Mouse (Mus musculus) heart, embryonic 14.5 days (tissue): ENCODE data around the gene Susd3. TPM values are rescaled to one million over a fixed set of nuclear protein-coding genes. Genes with fewer than 3 reads are reported as not detected.
A peak's percentile ranks its signal among the peaks of the same experiment; 100 is the strongest.

Source experiments
- ATAC-seq: fragments of 200-750 bp; cut with Nextera tagmentation; 2 replicates; pipeline ENCODE4 v1.8.0; 2017; ENCODE audit warnings: low read depth, moderate TSS enrichment; ENCODE audit not compliant: insufficient number of reproducible peaks, insufficient read depth, low FRiP score
- H3K27ac ChIP-seq, 2 experiments: fragments of 200-500 bp in 1 of 2; fragments of 300-500 bp in 1 of 2; sonication (generic) in 1 of 2; replicated peaks in 1 of 2; 2 replicates each; pipeline ENCODE4 v1.5.1; 2012 to 2014; ENCODE audit warnings: low read depth in 2 of 2, low read length in 2 of 2, control low read depth in 1 of 2, mild to moderate bottlenecking in 1 of 2, mixed read lengths in 1 of 2; ENCODE audit not compliant: control insufficient read depth in 1 of 2, insufficient read depth in 1 of 2
- H3K27me3 ChIP-seq: fragments of 300-500 bp; sonication (generic); 2 replicates; pipeline ENCODE4 v1.6.1; 2014; ENCODE audit warnings: mild to moderate bottlenecking, low read length, control low read depth; ENCODE audit not compliant: control insufficient read depth, insufficient read depth
- H3K36me3 ChIP-seq: fragments of 300-500 bp; sonication (generic); 2 replicates; pipeline ENCODE4 v1.6.1; 2014; ENCODE audit warnings: mild to moderate bottlenecking, control low read depth, low read length, mixed read lengths; ENCODE audit not compliant: control insufficient read depth, insufficient read depth
- H3K4me1 ChIP-seq, 2 experiments: fragments of 200-500 bp in 1 of 2; fragments of 300-500 bp in 1 of 2; sonication (generic) in 1 of 2; 2 replicates each; pipeline ENCODE4 v1.6.1; 2012 to 2014; ENCODE audit warnings: low read length in 2 of 2, control low read depth in 1 of 2, mixed read lengths in 1 of 2; ENCODE audit not compliant: control insufficient read depth in 2 of 2, insufficient read depth in 2 of 2
- H3K4me2 ChIP-seq: fragments of 300-500 bp; sonication (generic); 2 replicates; pipeline ENCODE4 v1.6.1; 2014; ENCODE audit warnings: mild to moderate bottlenecking, low read length
- H3K4me3 ChIP-seq, 2 experiments: fragments of 200-500 bp in 1 of 2; fragments of 300-500 bp in 1 of 2; sonication (generic) in 1 of 2; 2 replicates each; pipeline ENCODE4 v1.5.1; 2012 to 2014; ENCODE audit warnings: low read length in 2 of 2, mild to moderate bottlenecking in 2 of 2, control low read depth in 1 of 2, low read depth in 1 of 2, moderate library complexity in 1 of 2; ENCODE audit not compliant: control insufficient read depth in 1 of 2, insufficient read depth in 1 of 2
- H3K9ac ChIP-seq: fragments of 300-500 bp; sonication (generic); 2 replicates; pipeline ENCODE4 v1.6.1; 2014; ENCODE audit warnings: mild to moderate bottlenecking, low read length
- H3K9me3 ChIP-seq: fragments of 300-500 bp; sonication (generic); 2 replicates; pipeline ENCODE4 v1.6.1; 2016; ENCODE audit warnings: low read length, control low read depth; ENCODE audit not compliant: control insufficient read depth
- WGBS: fragments of 180-500 bp; shearing (Covaris S2); extraction: QIAGEN DNeasy Blood & Tissue Kit; methylation state at CpG from one replicate; pipeline ENCODE4 v1.1.7; 2014; 5-methylcytosine and 5-hydroxymethylcytosine counted together
- polyA plus RNA-seq: library from polyadenylated mRNA; unstranded; fragments of >200 nt; fragmentation: Nextera tagmentation; extraction: Ambion mirVana; gene quantifications from 2 replicates; pipeline ENCODE4 v1.2.1, GENCODE M21; 2014

Susd3 gene
- polyA plus RNA-seq, 1 experiment from 2014 or later, result 1.9 TPM

DNA sequence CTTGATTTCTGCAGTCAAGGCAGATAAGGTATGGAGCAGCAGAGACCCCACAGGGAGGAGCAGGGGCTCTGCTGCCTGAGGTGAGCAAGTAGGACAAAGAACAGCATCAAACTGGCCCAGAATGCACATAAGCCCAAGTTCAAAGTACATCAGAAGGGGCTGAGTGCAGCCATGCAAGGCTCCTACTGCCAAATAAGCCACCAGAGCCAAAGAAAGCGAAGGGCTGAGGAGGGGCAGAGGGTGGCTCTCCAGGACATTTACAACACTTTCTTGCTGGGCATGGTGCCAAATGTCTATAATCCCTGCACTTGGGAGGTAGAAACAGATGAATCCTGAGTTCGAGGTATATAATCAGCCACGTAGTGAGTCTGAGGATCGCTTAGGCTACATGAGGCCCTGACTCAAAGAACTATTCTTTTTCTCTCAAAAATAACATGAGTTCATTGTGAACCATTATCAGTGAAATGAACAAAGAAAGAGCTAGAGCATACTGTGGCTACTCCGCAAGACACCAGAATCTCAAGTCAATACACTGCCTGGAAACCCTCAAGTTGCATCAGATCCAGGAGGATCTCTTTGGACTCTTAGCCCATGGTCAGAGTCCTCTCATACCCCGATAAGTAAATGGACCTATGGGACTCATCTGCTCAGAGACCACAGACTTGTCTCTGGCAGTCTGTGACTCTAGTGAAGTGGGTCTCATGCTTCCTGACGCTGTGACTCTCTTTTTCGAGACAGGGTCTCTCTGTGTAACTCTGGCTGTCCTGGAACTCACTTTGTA, 14.5 kb downstream of the Susd3 start:
- no peaks in the 10 kb centered on the region for H3K9me3 ChIP-seq
- H3K36me3 ChIP-seq, result no peaks in the 10 kb centered on the region
- no peak for ATAC-seq
- WGBS, result 82% methylated on average over 8 of the region's 8 CpGs
- no peak overlapping the region for H3K9ac ChIP-seq
- no peak overlapping the region for H3K27ac ChIP-seq
- H3K4me1 ChIP-seq, result no peaks in the 10 kb centered on the region
- no peaks in the 10 kb centered on the region for H3K27me3 ChIP-seq
- H3K4me3 ChIP-seq, result no peak overlapping the region
- no peak overlapping the region for H3K4me2 ChIP-seq

DNA sequence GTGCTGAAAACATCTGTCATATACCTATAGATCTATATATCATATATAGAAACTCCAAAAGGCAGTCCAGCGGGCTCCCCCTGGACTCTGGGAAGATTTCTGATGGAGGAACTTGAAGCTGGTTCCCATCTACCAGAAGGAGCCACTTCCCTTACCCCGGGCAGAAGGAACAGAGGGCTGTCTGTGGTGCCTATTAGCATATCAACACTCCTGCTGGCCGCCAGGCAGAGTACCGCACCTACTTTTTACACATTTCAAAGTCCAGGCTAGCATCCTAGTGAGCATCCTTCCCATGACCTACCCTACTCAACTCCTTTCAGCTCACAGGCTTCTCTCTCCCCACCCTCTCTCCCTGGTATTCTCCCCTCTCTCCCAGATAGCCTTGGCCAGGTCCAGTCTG, 22.9 kb downstream of the Susd3 start:
- ATAC-seq, result no peak
- H3K4me2 ChIP-seq, result no peak overlapping the region
- no peak overlapping the region for H3K9ac ChIP-seq
- H3K4me3 ChIP-seq, result no peak overlapping the region
- no peak overlapping the region for H3K27ac ChIP-seq
- H3K9me3 ChIP-seq, result no peaks in the 10 kb centered on the region
- no peaks in the 10 kb centered on the region for H3K36me3 ChIP-seq
- 30% methylated on average over 4 of the region's 4 CpGs for WGBS
- H3K27me3 ChIP-seq, result peaks cover 11% of the 10 kb centered on the region; the same call in 1 of the 2 replicates
- H3K4me1 ChIP-seq, result no peaks in the 10 kb centered on the region; a peak in 1 of 4 replicates

DNA sequence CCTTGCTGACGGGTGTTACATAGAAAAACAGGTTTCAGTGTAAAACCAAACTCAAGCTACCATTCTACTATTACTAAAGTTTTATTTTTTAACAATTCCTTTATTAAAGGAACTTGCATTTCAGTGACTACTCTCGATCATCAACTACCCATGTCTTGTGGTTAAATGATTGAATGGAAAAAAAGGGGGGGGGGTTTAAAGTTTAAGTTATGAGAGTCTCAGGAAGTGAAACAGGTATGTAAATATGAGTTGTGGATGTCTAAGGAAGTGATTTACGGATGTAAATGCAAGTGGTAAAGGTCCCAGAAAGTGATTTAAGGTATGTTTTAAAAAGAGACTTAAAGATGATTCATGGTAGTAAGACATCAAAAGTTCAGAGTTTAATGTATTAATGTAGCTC, 23.3 kb downstream of the Susd3 start:
- Histone ChIP-seq H3K36me3 (no peaks in the 10 kb centered on the region), H3K4me2 (no peak overlapping the region), H3K4me1 (no peaks in the 10 kb centered on the region; a peak in 1 of 4 replicates), H3K9me3 (no peaks in the 10 kb centered on the region), H3K4me3 (no peak overlapping the region), H3K27ac (no peak overlapping the region), H3K9ac (no peak overlapping the region), H3K27me3 (peaks cover 11% of the 10 kb centered on the region; the same call in 1 of the 2 replicates)
- 67% methylated on average over 3 of the region's 3 CpGs for WGBS
- no peak for ATAC-seq

DNA sequence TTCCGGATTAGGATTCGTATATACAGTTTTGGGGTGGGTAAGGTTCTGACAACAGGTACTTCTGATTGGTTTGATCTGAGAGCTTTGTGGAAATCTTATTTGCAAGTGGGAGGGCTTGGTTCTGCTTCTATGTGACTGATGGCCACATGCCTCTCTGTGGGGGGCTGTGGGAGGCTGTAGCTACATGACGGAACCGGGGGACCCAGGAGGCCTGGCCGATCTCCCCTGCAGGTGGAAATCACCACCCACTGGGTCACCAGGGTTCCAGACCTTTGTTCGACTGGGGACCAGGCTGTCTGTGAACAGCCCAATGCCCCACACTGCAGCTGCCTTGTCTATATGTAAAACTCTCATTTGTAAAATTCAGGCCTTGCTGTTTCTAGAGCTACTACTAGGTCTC, 23.8 kb downstream of the Susd3 start:
- no peak overlapping the region for H3K27ac ChIP-seq
- peaks cover 11% of the 10 kb centered on the region; the same call in 1 of the 2 replicates for H3K27me3 ChIP-seq
- WGBS, result 35% methylated on average over 6 of the region's 6 CpGs
- no peak overlapping the region for H3K4me3 ChIP-seq
- H3K36me3 ChIP-seq, result no peaks in the 10 kb centered on the region
- no peak overlapping the region for H3K9ac ChIP-seq
- H3K9me3 ChIP-seq, result no peaks in the 10 kb centered on the region
- no peak for ATAC-seq
- H3K4me2 ChIP-seq, result 0 out of 2 replicates have a peak overlapping the region, but pooled peaks have one; percentile 32
- H3K4me1 ChIP-seq, result no peaks in the 10 kb centered on the region; a peak in 1 of 4 replicates

- no peak for ATAC-seq
- 0 out of 2 replicates have a peak overlapping the region, but pooled peaks have one; percentile 3 for H3K9ac ChIP-seq
- H3K9me3 ChIP-seq, result no peaks in the 10 kb centered on the region
- 9% methylated on average over 10 of the region's 10 CpGs for WGBS
- no peak overlapping the region for H3K4me3 ChIP-seq
- peaks cover 11% of the 10 kb centered on the region; the same call in 1 of the 2 replicates for H3K27me3 ChIP-seq
- H3K4me2 ChIP-seq, result peak overlapping the region; percentile 32; the same call in 1 of the 2 replicates
- no peaks in the 10 kb centered on the region for H3K36me3 ChIP-seq
- H3K4me1 ChIP-seq, result no peaks in the 10 kb centered on the region; a peak in 1 of 4 replicates
- no peak overlapping the region for H3K27ac ChIP-seq
These were observed 24.2 kb downstream of the Susd3 start for GRCm38 (mm10) chr13:49224314-49224713.

- peaks cover 11% of the 10 kb centered on the region; the same call in 1 of the 2 replicates for H3K27me3 ChIP-seq
- no peak overlapping the region for H3K4me3 ChIP-seq
- no peaks in the 10 kb centered on the region for H3K36me3 ChIP-seq
- no peak overlapping the region for H3K4me2 ChIP-seq
- H3K9ac ChIP-seq, result no peak overlapping the region
- 18% methylated on average over 5 of the region's 5 CpGs for WGBS
- no peaks in the 10 kb centered on the region for H3K9me3 ChIP-seq
- H3K4me1 ChIP-seq, result peaks cover 7 to 9% of the 10 kb centered on the region in 2 experiments
- no peak for ATAC-seq
- no peak overlapping the region for H3K27ac ChIP-seq
These were observed 27.6 kb downstream of the Susd3 start for GRCm38 (mm10) chr13:49220912-49221311.

DNA sequence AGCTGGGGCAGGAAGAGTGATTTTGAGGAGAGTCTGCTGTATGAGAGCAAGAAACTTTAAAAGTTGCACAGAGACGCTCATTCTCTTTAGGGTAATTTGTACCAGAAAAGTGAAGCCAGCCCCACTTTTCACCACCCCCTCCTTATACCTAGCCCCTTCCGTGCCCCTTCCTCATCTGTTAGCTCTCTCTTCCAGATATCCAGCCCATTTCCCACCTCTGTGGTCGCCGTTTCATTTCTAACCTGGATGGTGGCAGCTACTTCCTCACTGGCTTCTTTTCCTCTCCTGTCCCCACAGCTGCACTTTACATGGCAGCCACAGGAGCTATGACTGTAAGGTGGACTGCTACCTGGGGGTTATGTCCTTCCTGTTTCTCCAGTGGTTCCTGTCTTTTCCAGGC, 29.1 kb downstream of the Susd3 start:
- H3K4me2 ChIP-seq, result no peak overlapping the region
- no peaks in the 10 kb centered on the region for H3K9me3 ChIP-seq
- no peaks in the 10 kb centered on the region for H3K36me3 ChIP-seq
- peaks cover 16 to 17% of the 10 kb centered on the region in 2 experiments for H3K4me1 ChIP-seq
- H3K27me3 ChIP-seq, result 0 out of 2 replicates have a peak, but pooled peaks cover 6% of the 10 kb centered on the region
- no peak overlapping the region for H3K4me3 ChIP-seq
- ATAC-seq, result no peak
- WGBS, result 74% methylated on average over 4 of the region's 4 CpGs
- no peak overlapping the region for H3K27ac ChIP-seq
- H3K9ac ChIP-seq, result no peak overlapping the region
